Mouse (Mus musculus): ENCODE results near the gene Mlst8. TPM values are rescaled to one million over a fixed set of nuclear protein-coding genes. Genes with fewer than 3 reads are reported as not detected.
A peak's percentile ranks its signal among the peaks of the same experiment; 100 is the strongest.
"Not testable (repeated sequence)": the region's sequence is repeated elsewhere in the genome, so short reads cannot be mapped to it uniquely, and the experiment has no call there.

Mlst8 gene
- polyA plus RNA-seq, 1 experiment from 2014 or later = 30.3 TPM

- no peak overlapping the region for H3K27ac ChIP-seq (replicated peaks; ENCODE audit: low read depth, low read length)
- H3K27me3 ChIP-seq (ENCODE audit: control insufficient read depth, insufficient read depth, low read length) = no peaks in the 10 kb centered on the region
- WGBS = 85% methylated on average over 14 of the region's 14 CpGs
- peaks cover 4% of the 10 kb centered on the region; the same call in 1 of the 2 replicates for H3K4me1 ChIP-seq (ENCODE audit: control insufficient read depth, insufficient read depth, low read length)
- H3K9ac ChIP-seq (ENCODE audit: low read length) = no peak overlapping the region
- DNase-seq (ENCODE audit: low spot score) (no peak), ATAC-seq (ENCODE audit: insufficient number of reproducible peaks, low FRiP score, low TSS enrichment, low read depth) (no peak)
- no peak overlapping the region for H3K4me2 ChIP-seq (ENCODE audit: low read depth, severe bottlenecking)
- peaks cover 9% of the 10 kb centered on the region; the same call in 1 of the 2 replicates for H3K36me3 ChIP-seq (ENCODE audit: control insufficient read depth, insufficient read depth, low read length)
- H3K9me3 ChIP-seq (ENCODE audit: control insufficient read depth, low read length) = no peaks in the 10 kb centered on the region
- no peak overlapping the region for H3K4me3 ChIP-seq (ENCODE audit: low read depth, low read length)
These were observed 49.5 kb downstream of the Mlst8 start for GRCm38 (mm10) chr17:24429201-24429983.

GRCm38 (mm10) chr17:24427170-24427557 lies 51.7 kb downstream of the Mlst8 start:
- Histone ChIP-seq H3K27me3 (ENCODE audit: control insufficient read depth, insufficient read depth, low read length) (no peaks in the 10 kb centered on the region), H3K9ac (ENCODE audit: low read length) (peak overlapping the region; percentile 85), H3K36me3 (ENCODE audit: control insufficient read depth, insufficient read depth, low read length) (peaks cover 21% of the 10 kb centered on the region), H3K9me3 (ENCODE audit: control insufficient read depth, low read length) (no peaks in the 10 kb centered on the region), H3K4me3 (ENCODE audit: low read depth, low read length) (peak overlapping the region; percentile 63), H3K27ac (replicated peaks; ENCODE audit: low read depth, low read length) (0 out of 2 replicates have a peak overlapping the region, but pooled peaks have one; percentile 83), H3K4me2 (ENCODE audit: low read depth, severe bottlenecking) (peak overlapping the region; percentile 54), H3K4me1 (ENCODE audit: control insufficient read depth, insufficient read depth, low read length) (peaks cover 4% of the 10 kb centered on the region; the same call in 1 of the 2 replicates)
- 6% methylated on average over 8 of the region's 8 CpGs for WGBS
- no peak for ATAC-seq (ENCODE audit: insufficient number of reproducible peaks, low FRiP score, low TSS enrichment, low read depth)
- DNase-seq (ENCODE audit: low spot score) = peak; percentile 39

GRCm38 (mm10) chr17:24426471-24427169 lies 52.3 kb downstream of the Mlst8 start, which contains the start of gene Eci1:
Gene Eci1, plus strand, starts transcription at chr17:24426641.
- H3K4me1 ChIP-seq (ENCODE audit: control insufficient read depth, insufficient read depth, low read length) = peaks cover 4% of the 10 kb centered on the region; the same call in 1 of the 2 replicates
- peak within 1 kb of the TSS; percentile 54 for H3K4me2 ChIP-seq (ENCODE audit: low read depth, severe bottlenecking)
- H3K27me3 ChIP-seq (ENCODE audit: control insufficient read depth, insufficient read depth, low read length) = no peaks in the 10 kb centered on the region
- DNase-seq (ENCODE audit: low spot score) (peak; percentile 94), ATAC-seq (ENCODE audit: insufficient number of reproducible peaks, low FRiP score, low TSS enrichment, low read depth) (peak; percentile 98)
- peak within 1 kb of the TSS; percentile 85 for H3K9ac ChIP-seq (ENCODE audit: low read length)
- peak within 1 kb of the TSS; percentile 83 for H3K27ac ChIP-seq (replicated peaks; ENCODE audit: low read depth, low read length)
- H3K4me3 ChIP-seq (ENCODE audit: low read depth, low read length) = peak within 1 kb of the TSS; percentile 63
- WGBS = under 1% methylated on average over 48 of the region's 48 CpGs
- peaks cover 25% of the 10 kb centered on the region for H3K36me3 ChIP-seq (ENCODE audit: control insufficient read depth, insufficient read depth, low read length)
- no peaks in the 10 kb centered on the region for H3K9me3 ChIP-seq (ENCODE audit: control insufficient read depth, low read length)

GRCm38 (mm10) chr17:24425905-24426304 lies 53.0 kb downstream of the Mlst8 start:
- Histone ChIP-seq H3K4me3 (ENCODE audit: low read depth, low read length) (no peak overlapping the region), H3K9ac (ENCODE audit: low read length) (no peak overlapping the region), H3K36me3 (ENCODE audit: control insufficient read depth, insufficient read depth, low read length) (peaks cover 30% of the 10 kb centered on the region), H3K4me2 (ENCODE audit: low read depth, severe bottlenecking) (no peak overlapping the region), H3K4me1 (ENCODE audit: control insufficient read depth, insufficient read depth, low read length) (peaks cover 4% of the 10 kb centered on the region; the same call in 1 of the 2 replicates), H3K9me3 (ENCODE audit: control insufficient read depth, low read length) (no peaks in the 10 kb centered on the region), H3K27me3 (ENCODE audit: control insufficient read depth, insufficient read depth, low read length) (no peaks in the 10 kb centered on the region), H3K27ac (replicated peaks; ENCODE audit: low read depth, low read length) (no peak overlapping the region)
- DNase-seq (ENCODE audit: low spot score) (no peak), ATAC-seq (ENCODE audit: insufficient number of reproducible peaks, low FRiP score, low TSS enrichment, low read depth) (no peak; the same call in 1 of the 2 replicates)
- 92% methylated on average over 7 of the region's 7 CpGs for WGBS

GRCm38 (mm10) chr17:24425326-24425725 lies 53.6 kb downstream of the Mlst8 start:
- ATAC-seq (ENCODE audit: insufficient number of reproducible peaks, low FRiP score, low TSS enrichment, low read depth) = not testable (repeated sequence)

GRCm38 (mm10) chr17:24424489-24424888 lies 54.4 kb downstream of the Mlst8 start:
- DNase-seq (ENCODE audit: low spot score) (no peak), ATAC-seq (ENCODE audit: insufficient number of reproducible peaks, low FRiP score, low TSS enrichment, low read depth) (no peak)
- Histone ChIP-seq H3K4me1 (ENCODE audit: control insufficient read depth, insufficient read depth, low read length) (no peaks in the 10 kb centered on the region), H3K27ac (replicated peaks; ENCODE audit: low read depth, low read length) (no peak overlapping the region), H3K9me3 (ENCODE audit: control insufficient read depth, low read length) (no peaks in the 10 kb centered on the region), H3K4me2 (ENCODE audit: low read depth, severe bottlenecking) (no peak overlapping the region; the same call in 1 of the 2 replicates), H3K27me3 (ENCODE audit: control insufficient read depth, insufficient read depth, low read length) (no peaks in the 10 kb centered on the region), H3K9ac (ENCODE audit: low read length) (no peak overlapping the region), H3K36me3 (ENCODE audit: control insufficient read depth, insufficient read depth, low read length) (peaks cover 43% of the 10 kb centered on the region), H3K4me3 (ENCODE audit: low read depth, low read length) (no peak overlapping the region)
- WGBS = 94% methylated on average over 5 of the region's 5 CpGs

More at GRCm38 (mm10) chr17:24425326-24425725, 53.6 kb downstream of the Mlst8 start:
- not testable (repeated sequence) for H3K4me3 ChIP-seq (ENCODE audit: low read depth, low read length); H3K27ac ChIP-seq (replicated peaks; ENCODE audit: low read depth, low read length); H3K9me3 ChIP-seq (ENCODE audit: control insufficient read depth, low read length); H3K9ac ChIP-seq (ENCODE audit: low read length); DNase-seq (ENCODE audit: low spot score); H3K4me1 ChIP-seq (ENCODE audit: control insufficient read depth, insufficient read depth, low read length); H3K27me3 ChIP-seq (ENCODE audit: control insufficient read depth, insufficient read depth, low read length); H3K4me2 ChIP-seq (ENCODE audit: low read depth, severe bottlenecking)
- 93% methylated on average over 5 of the region's 8 CpGs for WGBS
- peaks cover 35% of the 10 kb centered on the region for H3K36me3 ChIP-seq (ENCODE audit: control insufficient read depth, insufficient read depth, low read length)

Other genes with a start within 250 kb of the Mlst8 start
- 103 and 108 TPM in 2 replicates for gene Ccnf, start 227.6 kb downstream of the Mlst8 start, polyA plus RNA-seq (2014; fragmentation: Nextera tagmentation; extraction: Ambion mirVana)
- gene Abca17, start 128.0 kb downstream of the Mlst8 start, polyA plus RNA-seq (2014; fragmentation: Nextera tagmentation; extraction: Ambion mirVana) = not detected in 2 replicates
- gene Abca3, start 127.1 kb downstream of the Mlst8 start, polyA plus RNA-seq (2014; fragmentation: Nextera tagmentation; extraction: Ambion mirVana) = 3.0 and 4.0 TPM in 2 replicates
- 409 and 410 TPM in 2 replicates for gene Rnps1, start 64.5 kb downstream of the Mlst8 start, polyA plus RNA-seq (2014; fragmentation: Nextera tagmentation; extraction: Ambion mirVana)
- gene Eci1, start 52.4 kb downstream of the Mlst8 start, polyA plus RNA-seq (2014; fragmentation: Nextera tagmentation; extraction: Ambion mirVana) = 90.0 and 91.7 TPM in 2 replicates
- gene Dnase1l2, start 36.0 kb downstream of the Mlst8 start, polyA plus RNA-seq (2014; fragmentation: Nextera tagmentation; extraction: Ambion mirVana) = 1.7 and 2.4 TPM in 2 replicates
- 23.9 and 26.3 TPM in 2 replicates for gene E4f1, start 8.8 kb downstream of the Mlst8 start, polyA plus RNA-seq (2014; fragmentation: Nextera tagmentation; extraction: Ambion mirVana)
- gene Pgp, start 8.7 kb downstream of the Mlst8 start, polyA plus RNA-seq (2014; fragmentation: Nextera tagmentation; extraction: Ambion mirVana) = 64.1 and 67.3 TPM in 2 replicates
- gene Bricd5, start 5.2 kb downstream of the Mlst8 start, polyA plus RNA-seq (2014; fragmentation: Nextera tagmentation; extraction: Ambion mirVana) = 0.21 and 0.51 TPM in 2 replicates
- gene Caskin1, start 9.5 kb upstream of the Mlst8 start, polyA plus RNA-seq (2014; fragmentation: Nextera tagmentation; extraction: Ambion mirVana) = 2.3 and 2.5 TPM in 2 replicates
- 89.3 and 102 TPM in 2 replicates for gene Traf7, start 48.9 kb upstream of the Mlst8 start, polyA plus RNA-seq (2014; fragmentation: Nextera tagmentation; extraction: Ambion mirVana)
- 1.8 and 3.1 TPM in 2 replicates for gene Rab26, start 55.1 kb upstream of the Mlst8 start, polyA plus RNA-seq (2014; fragmentation: Nextera tagmentation; extraction: Ambion mirVana)
- 20.8 and 22.5 TPM in 2 replicates for gene Pkd1, start 70.8 kb upstream of the Mlst8 start, polyA plus RNA-seq (2014; fragmentation: Nextera tagmentation; extraction: Ambion mirVana)
- gene Tsc2, start 153.6 kb upstream of the Mlst8 start, polyA plus RNA-seq (2014; fragmentation: Nextera tagmentation; extraction: Ambion mirVana) = 62.7 and 66.8 TPM in 2 replicates
- gene Nthl1, start 153.6 kb upstream of the Mlst8 start, polyA plus RNA-seq (2014; fragmentation: Nextera tagmentation; extraction: Ambion mirVana) = 19.5 and 23.2 TPM in 2 replicates
- gene Slc9a3r2, start 171.2 kb upstream of the Mlst8 start, polyA plus RNA-seq (2014; fragmentation: Nextera tagmentation; extraction: Ambion mirVana) = 59.3 and 60.4 TPM in 2 replicates
- 0.31 and 0.54 TPM in 2 replicates for gene Npw, start 179.4 kb upstream of the Mlst8 start, polyA plus RNA-seq (2014; fragmentation: Nextera tagmentation; extraction: Ambion mirVana)
- gene Zfp598, start 190.6 kb upstream of the Mlst8 start, polyA plus RNA-seq (2014; fragmentation: Nextera tagmentation; extraction: Ambion mirVana) = 36.3 and 42.0 TPM in 2 replicates
- gene Syngr3, start 210.9 kb upstream of the Mlst8 start, polyA plus RNA-seq (2014; fragmentation: Nextera tagmentation; extraction: Ambion mirVana) = 6.6 and 6.9 TPM in 2 replicates
- gene Gfer, start 217.1 kb upstream of the Mlst8 start, polyA plus RNA-seq (2014; fragmentation: Nextera tagmentation; extraction: Ambion mirVana) = 53.0 and 63.3 TPM in 2 replicates
- gene Noxo1, start 217.2 kb upstream of the Mlst8 start, polyA plus RNA-seq (2014; fragmentation: Nextera tagmentation; extraction: Ambion mirVana) = 1.5 and 1.7 TPM in 2 replicates
- 120 and 121 TPM in 2 replicates for gene Tbl3, start 228.6 kb upstream of the Mlst8 start, polyA plus RNA-seq (2014; fragmentation: Nextera tagmentation; extraction: Ambion mirVana)
- gene Rnf151, start 239.0 kb upstream of the Mlst8 start, polyA plus RNA-seq (2014; fragmentation: Nextera tagmentation; extraction: Ambion mirVana) = 0.16 TPM in 1 of 2 replicates, not detected in the other
- 1,548 and 1,633 TPM in 2 replicates for gene Rps2, start 239.0 kb upstream of the Mlst8 start, polyA plus RNA-seq (2014; fragmentation: Nextera tagmentation; extraction: Ambion mirVana)
- 211 and 216 TPM in 2 replicates for gene Ndufb10, start 245.4 kb upstream of the Mlst8 start, polyA plus RNA-seq (2014; fragmentation: Nextera tagmentation; extraction: Ambion mirVana)
- not detected in 2 replicates for gene Rpl3l, start 248.7 kb upstream of the Mlst8 start, polyA plus RNA-seq (2014; fragmentation: Nextera tagmentation; extraction: Ambion mirVana)